Mouse (Mus musculus) stomach, embryonic 15.5 days (tissue): ENCODE measurements around the gene Krtap22-2. TPM values are rescaled to one million over a fixed set of nuclear protein-coding genes. Genes with fewer than 3 reads are reported as not detected.
"Not testable (repeated sequence)": the region's sequence is repeated elsewhere in the genome, so short reads cannot be mapped to it uniquely, and the experiment has no call there.

ENCODE experiments used
- ATAC-seq: fragments of 200-750 bp; cut with Nextera tagmentation; 2 replicates; pipeline ENCODE4 v1.8.0; 2017; ENCODE audit warnings: low read depth, moderate number of reproducible peaks, moderate TSS enrichment; ENCODE audit not compliant: insufficient read depth, low FRiP score
- H3K27ac ChIP-seq: fragments of 300-500 bp; sonication (generic); 2 replicates; pipeline ENCODE4 v1.5.1; 2015; ENCODE audit warnings: mild to moderate bottlenecking, inconsistent platforms
- H3K27me3 ChIP-seq: fragments of 300-500 bp; sonication (generic); replicated peaks from 2 replicates; pipeline ENCODE4 v1.6.1; 2015; ENCODE audit warnings: inconsistent platforms
- H3K36me3 ChIP-seq: fragments of 300-500 bp; sonication (generic); 2 replicates; pipeline ENCODE4 v1.6.1; 2015; ENCODE audit warnings: inconsistent platforms
- H3K4me1 ChIP-seq: fragments of 300-500 bp; sonication (generic); 2 replicates; pipeline ENCODE4 v1.6.1; 2015; ENCODE audit warnings: inconsistent platforms
- H3K4me2 ChIP-seq: fragments of 300-500 bp; sonication (generic); 2 replicates; pipeline ENCODE4 v1.6.1; 2015; ENCODE audit warnings: mild to moderate bottlenecking, inconsistent platforms
- H3K4me3 ChIP-seq: fragments of 300-500 bp; sonication (generic); replicated peaks from 2 replicates; pipeline ENCODE4 v1.5.1; 2015; ENCODE audit warnings: inconsistent platforms
- H3K9ac ChIP-seq: fragments of 300-500 bp; sonication (generic); 2 replicates; pipeline ENCODE4 v1.6.1; 2015; ENCODE audit warnings: inconsistent platforms
- H3K9me3 ChIP-seq: fragments of 300-500 bp; sonication (generic); 2 replicates; pipeline ENCODE4 v1.6.1; 2016; ENCODE audit warnings: inconsistent platforms
- WGBS: fragments of 180-500 bp; shearing (Covaris S2); methylation state at CpG from one replicate; pipeline ENCODE4 v1.1.7; 2015; 5-methylcytosine and 5-hydroxymethylcytosine counted together
- polyA plus RNA-seq: library from polyadenylated mRNA; unstranded; fragments of >200 nt; fragmentation: Nextera tagmentation; extraction: Ambion mirVana; gene quantifications from 2 replicates; pipeline ENCODE4 v1.2.1, GENCODE M21; 2015

Krtap22-2 gene
- polyA plus RNA-seq, result not detected in 2 replicates

GRCm38 (mm10) chr16:89010659-89011058, at the start of gene Krtap22-2:
Gene Krtap22-2, minus strand, starts transcription at chr16:89010759.
- Histone ChIP-seq H3K27me3 (no peaks in the 10 kb centered on the region), H3K4me2 (no peak within 1 kb of the TSS), H3K9me3 (no peaks in the 10 kb centered on the region), H3K36me3 (no peaks in the 10 kb centered on the region), H3K4me3 (no peak within 1 kb of the TSS), H3K27ac (no peak within 1 kb of the TSS), H3K4me1 (no peaks in the 10 kb centered on the region), H3K9ac (no peak within 1 kb of the TSS)
- WGBS, result 78% methylated on average over 5 of the region's 5 CpGs
- ATAC-seq, result no peak

DNA sequence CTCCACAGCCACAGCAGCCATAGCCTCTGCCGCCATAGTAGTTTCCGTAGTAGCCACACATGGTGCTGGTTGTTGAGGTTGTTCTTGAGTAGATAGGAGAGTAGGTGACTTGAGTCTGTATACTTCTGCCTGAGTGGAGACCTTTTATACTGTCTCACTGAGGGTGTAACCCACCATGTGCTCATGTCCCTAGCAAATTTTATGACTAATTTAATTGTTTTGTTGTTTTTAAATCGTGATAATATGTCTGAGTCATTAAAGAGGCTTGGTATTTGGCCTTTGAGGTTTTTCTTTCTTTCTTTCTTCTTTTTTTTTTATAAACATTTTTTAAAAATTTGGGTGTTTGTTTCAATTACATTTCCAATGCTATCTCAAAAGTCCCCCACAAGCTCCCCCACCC, 37.2 kb upstream of the Krtap22-2 start, which contains the start of gene Krtap6-5:
TSS of gene Krtap6-5 (minus strand) at position 101 of the 400 bp plus-strand sequence.
- H3K9ac ChIP-seq, result no peak within 1 kb of the TSS
- no peak for ATAC-seq
- no peak within 1 kb of the TSS for H3K4me2 ChIP-seq
- H3K9me3 ChIP-seq, result no peaks in the 10 kb centered on the region
- H3K27ac ChIP-seq, result no peak within 1 kb of the TSS
- 76% methylated on average over 3 of the region's 3 CpGs for WGBS
- H3K4me1 ChIP-seq, result no peaks in the 10 kb centered on the region
- H3K36me3 ChIP-seq, result no peaks in the 10 kb centered on the region
- no peak within 1 kb of the TSS for H3K4me3 ChIP-seq
- no peaks in the 10 kb centered on the region for H3K27me3 ChIP-seq

DNA sequence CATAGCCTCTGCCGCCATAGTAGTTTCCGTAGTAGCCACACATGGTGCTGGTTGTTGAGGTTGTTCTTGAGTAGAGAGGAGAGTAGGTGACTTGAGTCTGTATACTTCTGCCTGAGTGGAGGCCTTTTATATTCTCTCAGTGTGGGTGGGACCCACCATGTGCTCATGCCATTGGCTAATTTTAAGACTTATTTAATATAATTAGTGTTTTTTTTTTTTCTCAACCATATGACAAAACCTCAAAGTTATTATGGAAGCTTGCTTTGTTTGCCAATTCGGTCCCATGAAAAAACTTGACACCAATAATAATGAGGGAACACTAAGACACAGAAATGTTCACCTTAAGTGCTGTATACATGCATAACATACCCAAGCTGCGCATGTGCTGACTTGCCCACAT, 30.8 kb upstream of the Krtap22-2 start, which contains the start of gene Gm10228:
TSS of gene Gm10228 (minus strand) at position 101 of the 400 bp plus-strand sequence.
- not testable (repeated sequence) for H3K9me3 ChIP-seq, H3K4me3 ChIP-seq, H3K27me3 ChIP-seq, H3K4me1 ChIP-seq, H3K4me2 ChIP-seq, H3K27ac ChIP-seq, ATAC-seq, H3K9ac ChIP-seq, H3K36me3 ChIP-seq
- 84% methylated on average over 2 of the region's 4 CpGs for WGBS

DNA sequence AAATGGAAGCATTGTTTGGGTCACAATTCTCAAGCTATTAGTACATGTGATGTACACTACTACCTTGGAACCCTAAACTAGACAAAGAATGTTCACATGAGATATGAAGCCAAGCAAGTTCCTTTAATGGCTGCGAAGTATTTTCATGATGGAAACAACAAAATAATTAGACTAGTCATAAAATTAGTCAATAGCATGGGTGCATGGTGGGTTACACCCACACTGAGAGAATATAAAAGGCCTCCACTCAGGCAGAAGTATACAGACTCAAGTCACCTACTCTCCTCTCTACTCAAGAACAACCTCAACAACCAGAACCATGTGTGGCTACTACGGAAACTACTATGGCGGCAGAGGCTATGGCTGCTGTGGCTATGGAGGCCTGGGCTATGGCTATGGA, 20.8 kb upstream of the Krtap22-2 start, which contains the start of gene Krtap6-1:
TSS of gene Krtap6-1 (plus strand) at position 301 of the 400 bp plus-strand sequence.
- H3K36me3 ChIP-seq, H3K9me3 ChIP-seq, H3K4me3 ChIP-seq, H3K27ac ChIP-seq, H3K4me1 ChIP-seq, H3K9ac ChIP-seq, H3K4me2 ChIP-seq, H3K27me3 ChIP-seq, ATAC-seq: not testable (repeated sequence)
- 91% methylated on average over 3 of the region's 3 CpGs for WGBS

GRCm38 (mm10) chr16:89014984-89015383, 4.4 kb upstream of the Krtap22-2 start, which contains the start of gene Gm10229:
Gene Gm10229, plus strand, starts transcription at chr16:89015284.
- not testable (repeated sequence) for H3K4me2 ChIP-seq, H3K4me1 ChIP-seq, H3K4me3 ChIP-seq, H3K27ac ChIP-seq, ATAC-seq, H3K9ac ChIP-seq, H3K9me3 ChIP-seq, H3K27me3 ChIP-seq, H3K36me3 ChIP-seq
- WGBS, result 94% methylated on average over 3 of the region's 3 CpGs

GRCm38 (mm10) chr16:89013973-89014372, 3.4 kb upstream of the Krtap22-2 start:
- H3K9me3 ChIP-seq, result no peaks in the 10 kb centered on the region
- H3K4me1 ChIP-seq, result no peaks in the 10 kb centered on the region
- H3K36me3 ChIP-seq, result no peaks in the 10 kb centered on the region
- H3K9ac ChIP-seq, result no peak overlapping the region
- H3K27me3 ChIP-seq, result no peaks in the 10 kb centered on the region
- no peak overlapping the region for H3K4me3 ChIP-seq
- no peak overlapping the region for H3K4me2 ChIP-seq
- ATAC-seq, result no peak
- WGBS, result 94% methylated on average over 3 of the region's 3 CpGs
- no peak overlapping the region for H3K27ac ChIP-seq

DNA sequence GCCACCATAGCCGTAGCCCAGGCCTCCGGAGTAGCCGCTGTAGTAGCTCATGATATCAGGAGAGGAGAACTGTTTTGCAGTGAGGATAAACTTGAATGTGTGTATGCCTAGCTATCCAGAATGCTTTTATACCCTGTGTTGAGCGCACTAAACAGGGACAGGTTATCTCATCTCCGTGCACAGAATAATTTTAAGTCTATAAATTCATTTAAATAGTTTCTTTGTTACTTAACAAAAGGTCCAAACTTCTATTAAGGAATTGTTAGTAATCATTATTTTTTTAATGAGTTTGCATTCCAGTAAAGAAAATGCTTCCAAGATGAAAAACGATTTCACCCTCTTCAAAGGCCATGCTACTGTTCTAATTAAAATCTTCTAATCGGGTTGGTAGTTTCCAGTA, 47.8 kb downstream of the Krtap22-2 start, which contains the start of gene Krtap16-3:
TSS of gene Krtap16-3 (minus strand) at position 101 of the 400 bp plus-strand sequence.
- H3K9me3 ChIP-seq, result no peaks in the 10 kb centered on the region
- WGBS, result 87% methylated on average over 7 of the region's 7 CpGs
- H3K9ac ChIP-seq, result no peak within 1 kb of the TSS
- no peaks in the 10 kb centered on the region for H3K27me3 ChIP-seq
- H3K4me3 ChIP-seq, result no peak within 1 kb of the TSS
- H3K36me3 ChIP-seq, result no peaks in the 10 kb centered on the region
- H3K4me1 ChIP-seq, result no peaks in the 10 kb centered on the region
- H3K27ac ChIP-seq, result no peak within 1 kb of the TSS
- no peak for ATAC-seq
- no peak within 1 kb of the TSS for H3K4me2 ChIP-seq

Other genes with a start within 250 kb of the Krtap22-2 start
- gene 2310057N15Rik, start 236.6 kb downstream of the Krtap22-2 start, polyA plus RNA-seq, result not detected in 2 replicates
- not detected in 2 replicates for gene Gm5965, start 232.9 kb downstream of the Krtap22-2 start, polyA plus RNA-seq
- not detected in 2 replicates for gene Gm20741, start 198.5 kb downstream of the Krtap22-2 start, polyA plus RNA-seq
- not detected in 2 replicates for gene Krtap15, start 190.5 kb downstream of the Krtap22-2 start, polyA plus RNA-seq
- not detected in 2 replicates for gene Krtap14, start 184.6 kb downstream of the Krtap22-2 start, polyA plus RNA-seq
- gene Krtap19-1, start 141.3 kb downstream of the Krtap22-2 start, polyA plus RNA-seq, result not detected in 2 replicates
- gene Krtap19-2, start 136.5 kb downstream of the Krtap22-2 start, polyA plus RNA-seq, result not detected in 2 replicates
- not detected in 2 replicates for gene Krtap19-3, start 132.7 kb downstream of the Krtap22-2 start, polyA plus RNA-seq
- gene Krtap19-4, start 125.7 kb downstream of the Krtap22-2 start, polyA plus RNA-seq, result not detected in 2 replicates
- not detected in 2 replicates for gene Krtap19-5, start 114.3 kb downstream of the Krtap22-2 start, polyA plus RNA-seq
- not detected in 2 replicates for gene Krtap19-9b, start 78.5 kb downstream of the Krtap22-2 start, polyA plus RNA-seq
- gene Krtap16-3, start 47.9 kb downstream of the Krtap22-2 start, polyA plus RNA-seq, result not detected in 2 replicates
- not detected in 2 replicates for gene Gm10229, start 4.5 kb upstream of the Krtap22-2 start, polyA plus RNA-seq
- gene Krtap6-1, start 20.9 kb upstream of the Krtap22-2 start, polyA plus RNA-seq, result not detected in 2 replicates
- not detected in 2 replicates for gene Gm10228, start 30.7 kb upstream of the Krtap22-2 start, polyA plus RNA-seq
- not detected in 2 replicates for gene Krtap6-5, start 37.1 kb upstream of the Krtap22-2 start, polyA plus RNA-seq
- not detected in 2 replicates for gene 1110025L11Rik, start 53.2 kb upstream of the Krtap22-2 start, polyA plus RNA-seq
- not detected in 2 replicates for gene Krtap6-3, start 73.3 kb upstream of the Krtap22-2 start, polyA plus RNA-seq
- not detected in 2 replicates for gene Gm6358, start 130.1 kb upstream of the Krtap22-2 start, polyA plus RNA-seq
- not detected in 2 replicates for gene Gm10061, start 140.3 kb upstream of the Krtap22-2 start, polyA plus RNA-seq
- not detected in 2 replicates for gene Gm9789, start 147.2 kb upstream of the Krtap22-2 start, polyA plus RNA-seq
- not detected in 2 replicates for gene Gm7735, start 158.7 kb upstream of the Krtap22-2 start, polyA plus RNA-seq
- not detected in 2 replicates for gene 1110057P08Rik, start 164.0 kb upstream of the Krtap22-2 start, polyA plus RNA-seq
- gene Krtap20-2, start 195.1 kb upstream of the Krtap22-2 start, polyA plus RNA-seq, result not detected in 2 replicates